Mouse (Mus musculus) lung, adult 2 months (tissue): Measurements from ENCODE around the gene Figla. TPM values are rescaled to one million over a fixed set of nuclear protein-coding genes. Genes with fewer than 3 reads are reported as not detected.
"Not testable (repeated sequence)": the region's sequence is repeated elsewhere in the genome, so short reads cannot be mapped to it uniquely, and the experiment has no call there.

ENCODE experiments used
- DNase-seq: peaks from one replicate; pipeline ENCODE4 v3.0.0; 2022
- H3K4me1 ChIP-seq: fragments of 200-500 bp; 2 replicates; pipeline ENCODE4 v1.6.1; 2011; ENCODE audit warnings: low read length; ENCODE audit not compliant: control insufficient read depth, insufficient read depth
- H3K4me3 ChIP-seq: fragments of 200-500 bp; replicated peaks from 2 replicates; pipeline ENCODE3; 2011; ENCODE audit warnings: low read depth, mild to moderate bottlenecking, control low read depth, low read length; ENCODE audit errors: extremely low read depth
- CTCF ChIP-seq: fragments of 200-500 bp; IDR thresholded peaks from 2 replicates; pipeline ENCODE4 v1.5.1; 2011; ENCODE audit warnings: mild to moderate bottlenecking, low read length, control low read depth; ENCODE audit not compliant: insufficient read depth
- POLR2A ChIP-seq: fragments of 200-500 bp; IDR thresholded peaks from 2 replicates; pipeline ENCODE4 v1.6.1; 2011; ENCODE audit warnings: low read depth, mild to moderate bottlenecking, control low read depth, low read length, borderline replicate concordance; ENCODE audit errors: extremely low read depth
- WGBS: fragments of 180-500 bp; shearing (Covaris S2); methylation state at CpG from one replicate; pipeline ENCODE4 v1.1.7; 2018; 5-methylcytosine and 5-hydroxymethylcytosine counted together
- polyA plus RNA-seq: library from polyadenylated mRNA; depleted of rRNA; stranded (reverse); fragments of >200 nt; gene quantifications from 2 replicates; pipeline ENCODE4 v1.2.3, GENCODE M21; 2012; rRNA removed

Gene Figla
- not detected in 2 replicates for polyA plus RNA-seq

DNA sequence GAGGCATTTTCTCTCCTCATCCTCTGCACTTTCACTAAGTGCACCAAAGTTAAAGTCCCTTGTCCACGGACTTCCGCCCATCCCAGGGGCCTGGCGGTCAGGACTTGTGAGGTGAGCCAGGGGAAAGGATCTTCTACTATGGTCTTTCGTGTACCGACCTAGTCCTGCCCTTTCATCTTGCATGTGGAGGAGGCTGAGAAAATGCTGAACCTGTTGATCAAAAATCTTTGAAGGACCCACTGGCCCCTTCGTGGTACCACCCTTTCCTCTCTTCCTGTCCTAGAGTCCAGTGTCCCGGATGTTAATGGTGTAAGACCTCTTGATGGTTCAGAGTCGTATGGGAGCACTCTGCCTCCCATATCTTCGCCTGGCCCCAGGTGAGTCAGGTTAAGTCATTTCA lies at the start of gene Figla:
Figla (plus strand) TSS at position 301 of the 400 bp plus-strand sequence.
- no peak for DNase-seq
- Histone ChIP-seq H3K4me1 (no peaks in the 10 kb centered on the region), H3K4me3 (no peak within 1 kb of the TSS)
- TF ChIP-seq POLR2A (no peak), CTCF (no peak)
- 72% methylated on average over 9 of the region's 9 CpGs for WGBS

DNA sequence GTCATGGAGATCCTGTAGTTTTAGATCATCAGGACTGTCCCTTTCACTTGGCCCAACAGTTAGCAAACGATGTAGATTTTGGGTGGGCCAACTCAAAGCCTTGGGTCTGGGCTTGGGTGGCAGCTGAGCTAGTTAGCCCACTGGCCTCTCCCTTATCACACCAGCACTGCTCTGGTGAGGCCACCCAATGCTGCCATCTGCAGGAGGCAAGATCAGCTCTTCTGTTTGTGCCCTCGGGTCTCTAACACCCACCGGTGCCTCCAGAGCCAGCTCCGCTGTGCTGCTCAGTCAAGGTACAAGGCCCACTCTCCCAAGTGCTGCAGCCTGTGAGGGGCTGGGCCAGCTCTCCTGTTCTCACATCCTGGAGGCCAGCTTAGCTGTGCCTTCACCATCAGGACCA lies 49.3 kb upstream of the Figla start:
- no peaks in the 10 kb centered on the region for H3K4me1 ChIP-seq
- H3K4me3 ChIP-seq: no peak overlapping the region
- TF ChIP-seq CTCF (0 out of 2 replicates have a peak, but pooled peaks have one; percentile 8), POLR2A (no peak)
- no peak for DNase-seq
- WGBS: 81% methylated on average over 4 of the region's 4 CpGs

DNA sequence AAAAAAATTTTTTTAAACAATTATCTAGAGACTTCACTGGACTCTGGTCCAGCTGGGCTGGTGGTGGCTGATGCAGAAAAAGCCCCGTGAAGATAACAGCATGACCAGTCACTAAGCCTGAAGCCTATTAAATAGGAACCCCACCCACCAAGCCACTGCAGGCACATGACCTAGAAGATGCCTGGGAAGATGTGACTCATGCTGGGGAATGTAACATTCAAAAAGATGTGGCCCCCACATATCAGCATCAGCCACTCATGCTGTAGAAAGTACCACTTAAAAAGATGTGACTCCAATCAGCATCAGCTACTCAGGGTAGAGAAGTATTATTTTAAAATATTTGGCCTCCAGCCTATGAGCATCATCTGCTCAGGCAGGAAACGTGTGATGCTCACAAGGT lies 46.1 kb upstream of the Figla start:
- Histone ChIP-seq H3K4me1 (no peaks in the 10 kb centered on the region), H3K4me3 (no peak overlapping the region)
- TF ChIP-seq CTCF: no peak
- no peak for TF ChIP-seq POLR2A
- WGBS: 50% methylated on average over 2 of the region's 2 CpGs
- DNase-seq: no peak

DNA sequence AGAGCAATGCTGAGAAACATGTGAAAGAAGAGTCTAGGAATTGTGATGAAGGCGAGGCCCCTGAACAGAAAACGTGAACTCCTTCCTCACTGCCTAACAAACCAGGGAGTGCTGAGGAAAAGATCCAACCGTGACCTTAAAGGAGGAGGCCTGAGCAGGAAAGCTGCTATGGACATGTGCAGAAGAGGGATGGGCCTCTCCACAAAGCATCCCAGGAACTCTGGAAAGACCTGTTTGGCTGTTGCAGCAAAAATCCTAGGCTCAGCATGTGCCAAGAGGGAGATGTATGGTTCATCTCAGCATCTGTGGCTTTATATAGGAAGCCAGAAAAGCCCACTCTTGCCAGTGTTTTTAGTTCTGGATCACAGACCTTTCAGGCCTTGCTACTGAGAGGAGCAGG lies 43.3 kb upstream of the Figla start:
- WGBS: 52% methylated on average over 3 of the region's 3 CpGs
- H3K4me1 ChIP-seq: no peaks in the 10 kb centered on the region
- TF ChIP-seq POLR2A: no peak
- no peak for TF ChIP-seq CTCF
- DNase-seq: no peak
- H3K4me3 ChIP-seq: no peak overlapping the region

DNA sequence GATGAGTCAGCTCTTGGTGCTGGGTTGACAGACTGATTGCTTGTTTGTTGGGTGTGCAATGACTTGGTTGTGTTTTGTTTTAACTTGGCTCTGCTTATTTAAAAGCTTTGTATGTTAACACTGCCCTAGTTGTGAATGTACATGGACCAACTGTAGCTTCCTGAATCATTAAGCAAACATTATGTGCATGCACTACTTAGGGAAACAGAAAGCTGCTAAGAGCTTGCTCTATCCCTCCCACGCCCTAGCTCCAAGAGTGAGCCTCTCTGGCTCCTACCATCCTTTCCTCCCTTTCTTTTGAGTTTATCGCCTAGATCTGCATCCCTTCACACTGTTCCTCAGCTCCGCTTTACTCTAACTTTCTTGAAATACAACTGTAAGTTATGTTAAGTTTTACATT lies 42.6 kb upstream of the Figla start:
- no peak for DNase-seq
- TF ChIP-seq CTCF (no peak), POLR2A (no peak)
- 58% methylated on average over 3 of the region's 3 CpGs for WGBS
- Histone ChIP-seq H3K4me3 (no peak overlapping the region), H3K4me1 (no peaks in the 10 kb centered on the region)

DNA sequence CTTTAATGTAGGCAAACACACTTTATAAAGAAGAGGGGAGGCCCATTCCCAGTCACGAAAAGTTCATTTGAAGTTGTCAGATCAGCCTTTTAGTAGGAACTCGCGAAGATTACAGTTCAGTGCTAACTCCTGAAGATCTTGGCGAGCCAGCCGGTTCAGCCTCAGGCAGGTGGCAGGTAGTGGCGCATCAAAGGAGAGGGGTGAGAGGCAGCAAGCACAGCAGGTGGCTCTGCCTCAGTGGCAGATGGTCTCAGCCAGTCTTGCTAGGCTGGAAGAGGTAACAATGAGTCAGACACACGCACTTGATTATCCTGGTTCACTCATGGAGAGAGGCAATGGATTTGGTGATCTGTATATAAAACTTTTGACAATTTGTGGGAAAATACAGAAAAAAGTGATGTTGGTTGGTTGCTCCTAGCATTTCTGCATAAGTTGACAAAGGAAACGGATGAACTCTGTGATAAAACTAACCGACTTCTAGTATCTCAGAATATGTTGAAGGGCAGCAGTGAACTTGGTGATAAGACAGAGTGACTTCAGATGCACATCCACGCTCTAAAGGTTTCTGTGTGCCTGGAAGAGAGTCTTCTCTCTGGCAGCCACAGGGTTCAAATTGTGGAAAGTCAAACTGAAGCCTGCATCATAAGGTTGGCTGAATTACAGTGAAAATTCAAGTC lies 40.9 kb upstream of the Figla start:
- Histone ChIP-seq H3K4me1 (no peaks in the 10 kb centered on the region), H3K4me3 (no peak overlapping the region)
- TF ChIP-seq CTCF (no peak), POLR2A (no peak)
- WGBS: 68% methylated on average over 10 of the region's 10 CpGs
- DNase-seq: no peak

DNA sequence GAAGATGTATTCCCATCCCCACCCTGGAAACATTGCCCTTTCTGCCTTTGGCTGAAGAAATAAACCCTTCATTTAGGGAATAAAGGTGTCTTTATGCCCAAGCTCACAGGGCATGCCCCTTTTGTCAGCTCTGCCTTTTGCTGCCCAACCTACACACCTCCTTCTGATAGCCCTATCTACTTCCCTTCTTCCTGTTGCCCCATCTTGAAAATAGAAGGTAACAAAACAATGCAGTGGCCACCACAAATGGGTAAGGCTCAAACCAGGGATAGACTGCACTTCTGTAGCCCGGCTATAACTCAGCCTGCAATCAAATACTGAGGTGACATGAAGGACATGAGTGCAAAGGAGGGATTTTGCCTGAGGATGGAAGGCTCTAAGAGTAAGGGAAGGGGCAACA lies 40.2 kb upstream of the Figla start:
- no peak overlapping the region for H3K4me3 ChIP-seq
- TF ChIP-seq POLR2A: no peak
- TF ChIP-seq CTCF: no peak
- WGBS: 85% methylated on average over 1 of the region's 1 CpGs
- H3K4me1 ChIP-seq: no peaks in the 10 kb centered on the region
- DNase-seq: no peak

DNA sequence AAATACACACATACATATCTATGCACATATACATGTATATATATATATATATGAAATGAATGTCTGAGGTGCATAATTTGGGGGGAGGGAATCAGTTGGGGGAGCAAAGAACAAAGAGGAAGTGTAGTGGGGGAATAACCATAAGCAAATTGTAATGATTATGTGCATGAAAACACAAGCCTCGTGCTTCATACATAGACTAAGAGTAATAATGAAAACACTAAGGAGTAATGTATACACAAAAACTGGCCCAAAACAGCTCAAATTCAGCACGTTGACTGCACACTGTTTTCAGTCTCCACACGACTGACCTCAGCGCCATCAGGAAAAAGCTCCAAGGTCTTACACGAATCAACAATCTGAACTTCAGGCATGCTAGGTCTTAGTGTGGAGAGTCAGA lies 39.7 kb upstream of the Figla start:
- Histone ChIP-seq H3K4me3 (no peak overlapping the region), H3K4me1 (no peaks in the 10 kb centered on the region)
- TF ChIP-seq POLR2A (no peak), CTCF (no peak)
- no peak for DNase-seq
- WGBS: 79% methylated on average over 5 of the region's 5 CpGs

DNA sequence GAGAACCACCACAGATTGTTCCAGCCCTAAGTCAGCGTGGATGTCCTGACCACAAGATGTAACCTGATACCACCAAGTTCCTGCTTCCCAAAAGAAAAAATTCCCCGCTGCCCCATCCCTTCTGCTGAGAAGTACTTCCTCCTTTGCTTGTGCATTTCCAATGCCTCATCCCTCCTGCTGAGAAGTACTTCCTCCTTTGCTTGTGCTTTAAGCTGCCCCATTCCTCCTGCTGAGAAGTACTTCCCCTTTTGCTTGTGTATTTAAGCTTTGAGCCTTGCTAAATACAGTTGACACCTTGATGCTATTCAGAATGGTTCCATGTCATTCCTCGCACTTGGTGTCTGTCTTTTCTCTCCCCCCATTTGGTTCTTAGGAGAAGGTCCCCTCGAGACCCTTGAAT lies 37.2 kb upstream of the Figla start:
- WGBS: 75% methylated on average over 4 of the region's 4 CpGs
- H3K4me3 ChIP-seq, DNase-seq, H3K4me1 ChIP-seq: not testable (repeated sequence)

DNA sequence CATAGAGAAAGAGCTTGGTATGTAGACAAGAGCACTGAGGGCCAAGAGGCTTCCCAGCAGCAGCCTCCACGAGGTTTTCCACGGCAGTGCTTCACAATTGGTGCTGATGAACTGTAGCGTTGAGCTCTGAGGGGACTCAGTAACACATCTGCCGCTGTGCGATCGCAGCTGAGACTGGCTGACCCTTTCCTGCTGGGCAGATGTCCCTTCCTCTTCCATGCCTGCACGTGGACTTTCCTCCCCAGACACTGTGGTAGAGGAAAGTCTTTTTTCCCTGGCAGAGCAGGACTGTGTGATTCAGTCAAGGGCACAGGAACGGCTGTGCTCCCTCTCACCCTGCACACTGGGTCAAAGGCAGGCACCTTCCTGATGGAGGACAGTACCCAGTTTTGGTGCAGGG lies 31.6 kb upstream of the Figla start:
- DNase-seq: no peak
- WGBS: 73% methylated on average over 8 of the region's 8 CpGs
- TF ChIP-seq CTCF: no peak
- TF ChIP-seq POLR2A: no peak

DNA sequence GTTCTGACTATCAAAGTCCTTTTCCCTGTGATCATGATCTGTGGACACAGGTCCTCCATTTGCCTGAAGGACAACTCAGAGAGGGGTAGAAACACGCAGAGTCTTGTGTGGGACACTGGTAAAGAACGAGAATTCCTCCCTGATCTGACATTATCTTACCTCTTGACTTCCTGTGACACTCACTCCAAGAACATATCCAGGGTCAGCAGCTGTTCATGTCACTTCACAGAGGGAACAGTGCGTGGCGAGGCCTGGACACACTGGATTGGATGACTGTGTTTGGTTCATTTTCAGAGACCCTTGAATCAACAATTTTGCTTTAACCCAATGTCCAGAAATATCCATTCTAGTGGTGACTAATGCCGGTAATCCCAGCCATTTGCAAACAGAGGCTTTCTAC lies 26.4 kb upstream of the Figla start:
- DNase-seq, H3K4me3 ChIP-seq, H3K4me1 ChIP-seq: not testable (repeated sequence)
- WGBS: 83% methylated on average over 5 of the region's 5 CpGs

More for the DNA sequence above, 31.6 kb upstream of the Figla start:
- Histone ChIP-seq H3K4me1 (no peaks in the 10 kb centered on the region), H3K4me3 (no peak overlapping the region)

DNA sequence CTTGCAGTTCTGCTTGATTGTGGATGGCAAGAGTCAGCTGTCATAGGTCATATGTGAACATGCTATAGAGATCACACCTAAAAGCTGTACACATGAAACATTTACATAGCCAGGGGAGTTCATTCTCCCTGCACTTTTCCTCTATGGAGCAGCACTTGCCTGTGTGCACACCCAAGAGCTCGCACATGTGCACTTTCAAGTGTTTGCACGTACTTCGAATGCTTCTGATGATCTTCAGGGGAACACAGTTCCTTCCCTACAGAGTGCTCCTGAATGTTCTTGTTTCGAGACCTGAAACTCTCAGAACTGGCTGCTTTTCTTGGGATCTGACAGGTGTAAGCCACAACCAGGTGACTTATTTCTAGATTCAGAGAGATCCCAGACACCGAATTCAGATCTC lies 25.2 kb upstream of the Figla start:
- H3K4me1 ChIP-seq, DNase-seq, H3K4me3 ChIP-seq: not testable (repeated sequence)
- 72% methylated on average over 5 of the region's 5 CpGs for WGBS
